Comparison of ENCODE assay signal across 15 mouse cellular contexts in genomic region chr5:17296571-17297035, GRCm38 (mm10).
DNase-seq lines count a peak whose midpoint lies in the region; ATAC-seq and TF ChIP-seq lines count a peak whose summit lies in the region.
"Had no signal": no experiment of that assay in that cellular context is flagged by ENCODE, and none has a peak within 500 bp of the region (broad histone marks: within the 10 kb centered on the region; RNA-seq: fewer than 3 reads in every experiment).

No protein-coding gene starts in this region.

- no peaks in the 10 kb centered on the region for H3K27me3 ChIP-seq in hindbrain, postnatal 0 days (ENCODE audit: insufficient read depth, low read length)
- no peaks in the 10 kb centered on the region for H3K27me3 ChIP-seq in hindbrain, embryonic 13.5 days
- H3K27me3 ChIP-seq in kidney, adult 2 months (replicated peaks; ENCODE audit: control insufficient read depth, insufficient read depth, low read length): no peaks in the 10 kb centered on the region
- no peaks in the 10 kb centered on the region for H3K27me3 ChIP-seq in lung, postnatal 0 days (replicated peaks; ENCODE audit: insufficient read depth, low read length)
- H3K27me3 ChIP-seq: neural tube, embryonic 15.5 days had no signal

- H3K27ac ChIP-seq in hindbrain, postnatal 0 days: no peak overlapping the region
- H3K27ac ChIP-seq in hindbrain, embryonic 13.5 days: no peak overlapping the region
- peak overlapping the region; percentile 90 for H3K27ac ChIP-seq in kidney, adult 2 months (ENCODE audit: insufficient read depth, low read depth, low read length)
- H3K27ac ChIP-seq in lung, postnatal 0 days (ENCODE audit: low read length): no peak overlapping the region
- H3K27ac ChIP-seq: heart, adult 2 months; hindbrain, embryonic 10.5 days; neural tube, embryonic 15.5 days had no signal

- TF ChIP-seq POLR2A in kidney, adult 2 months (IDR thresholded peaks at IDR 0.05; ENCODE audit: low read depth, low read length): no peak

- 37% methylated on average over 4 of the region's 4 CpGs for WGBS in hindbrain, postnatal 0 days
- WGBS in hindbrain, embryonic 13.5 days: 32% methylated on average over 4 of the region's 4 CpGs
- 25% methylated on average over 4 of the region's 4 CpGs for WGBS in kidney, adult 2 months
- 47% methylated on average over 4 of the region's 4 CpGs for WGBS in lung, postnatal 0 days

- TF ChIP-seq EP300 in lung, postnatal 0 days (IDR thresholded peaks at IDR 0.05): no peak

- peak; percentile 2 for DNase-seq in hindbrain, postnatal 0 days (ENCODE audit: low spot score)
- DNase-seq in fibroblast of lung, adult 2 months (ENCODE audit: low read depth): peak; percentile 36
- DNase-seq in kidney, adult 2 months: peak; percentile 95
- peak; percentile 54 for DNase-seq in lung, postnatal 0 days (ENCODE audit: low spot score)
- DNase-seq in gastrocnemius, postnatal 10 days: no peak
- DNase-seq in retina, postnatal 1 day: no peak
- DNase-seq: adrenal gland, adult 8-10 months; B cell, adult 2 months; cerebellum, adult 11 months; heart, adult 2 months; thymus, postnatal 36 days had no signal

- no peaks in the 10 kb centered on the region for H3K9me3 ChIP-seq in hindbrain, postnatal 0 days (ENCODE audit: low read length)
- H3K9me3 ChIP-seq in hindbrain, embryonic 13.5 days: no peaks in the 10 kb centered on the region
- no peaks in the 10 kb centered on the region for H3K9me3 ChIP-seq in lung, postnatal 0 days (ENCODE audit: low read length)
- H3K9me3 ChIP-seq: hindbrain, embryonic 10.5 days; neural tube, embryonic 15.5 days had no signal

- H3K4me3 ChIP-seq in hindbrain, postnatal 0 days (ENCODE audit: low read length): no peak overlapping the region
- H3K4me3 ChIP-seq in hindbrain, embryonic 13.5 days: no peak overlapping the region
- peak overlapping the region; percentile 11; the same call in 1 of the 2 replicates for H3K4me3 ChIP-seq in kidney, adult 2 months (ENCODE audit: insufficient read depth, low read depth, low read length)
- H3K4me3 ChIP-seq in lung, postnatal 0 days (ENCODE audit: low read depth, low read length): no peak overlapping the region
- H3K4me3 ChIP-seq: heart, adult 2 months; hindbrain, embryonic 10.5 days; neural tube, embryonic 15.5 days had no signal

- TF ChIP-seq CTCF in hindbrain, postnatal 0 days (IDR thresholded peaks at IDR 0.05; ENCODE audit: low read depth): no peak
- no peak for TF ChIP-seq CTCF in kidney, adult 2 months (conservative IDR thresholded peaks at IDR 0.05; ENCODE audit: insufficient read depth, insufficient read length, low read depth, low read length)
- TF ChIP-seq CTCF in lung, postnatal 0 days (IDR thresholded peaks at IDR 0.05): no peak

- H3K4me1 ChIP-seq in hindbrain, postnatal 0 days (ENCODE audit: insufficient read depth, low read length): no peaks in the 10 kb centered on the region
- 0 out of 2 replicates have a peak, but pooled peaks cover 5% of the 10 kb centered on the region for H3K4me1 ChIP-seq in hindbrain, embryonic 13.5 days (replicated peaks)
- H3K4me1 ChIP-seq in kidney, adult 2 months (ENCODE audit: control insufficient read depth, insufficient read depth, low read length): peaks cover 5% of the 10 kb centered on the region; the same call in 1 of the 2 replicates
- H3K4me1 ChIP-seq in lung, postnatal 0 days (ENCODE audit: insufficient read depth, low read depth, low read length): no peaks in the 10 kb centered on the region
- H3K4me1 ChIP-seq: neural tube, embryonic 15.5 days had no signal

- no peak for ATAC-seq in hindbrain, postnatal 0 days
- ATAC-seq in hindbrain, embryonic 13.5 days (ENCODE audit: low FRiP score): no peak
- ATAC-seq in lung, postnatal 0 days: peak; percentile 58
- ATAC-seq in megakaryocyte-erythroid progenitor cell, adult 5-6 weeks (replicated peaks; ENCODE audit: low FRiP score, low TSS enrichment, poor library complexity, severe bottlenecking): no peak

- no peak overlapping the region for H3K4me2 ChIP-seq in hindbrain, postnatal 0 days (ENCODE audit: low read depth, low read length)
- H3K4me2 ChIP-seq in hindbrain, embryonic 13.5 days: no peak overlapping the region
- H3K4me2 ChIP-seq in lung, postnatal 0 days (replicated peaks; ENCODE audit: low read depth, low read length): no peak overlapping the region
- H3K4me2 ChIP-seq: neural tube, embryonic 15.5 days had no signal

- no peak overlapping the region for H3K9ac ChIP-seq in hindbrain, postnatal 0 days (replicated peaks; ENCODE audit: low read length)
- no peak overlapping the region for H3K9ac ChIP-seq in hindbrain, embryonic 13.5 days
- no peak overlapping the region for H3K9ac ChIP-seq in lung, postnatal 0 days (replicated peaks; ENCODE audit: low read depth)
- H3K9ac ChIP-seq: neural tube, embryonic 15.5 days had no signal

- no peaks in the 10 kb centered on the region for H3K36me3 ChIP-seq in hindbrain, postnatal 0 days (ENCODE audit: insufficient read depth, low read length)
- H3K36me3 ChIP-seq in hindbrain, embryonic 13.5 days: no peaks in the 10 kb centered on the region
- H3K36me3 ChIP-seq in kidney, adult 2 months (ENCODE audit: control insufficient read depth, insufficient read depth, low read length): no peaks in the 10 kb centered on the region
- no peaks in the 10 kb centered on the region for H3K36me3 ChIP-seq in lung, postnatal 0 days (ENCODE audit: insufficient read depth, low read length)
- H3K36me3 ChIP-seq: hindbrain, embryonic 10.5 days; neural tube, embryonic 15.5 days had no signal

Comparison
In these comparisons a context has a peak if more than half of its experiments do, and no peak if none do; other contexts are left out.
1. DNase-seq: peak in hindbrain, postnatal 0 days (single experiment), fibroblast of lung, adult 2 months (single experiment), kidney, adult 2 months (single experiment) and lung, postnatal 0 days (single experiment); none in gastrocnemius, postnatal 10 days (single experiment) and retina, postnatal 1 day (single experiment).